Mouse (Mus musculus) common myeloid progenitor, adult 5-6 weeks (primary cell): Measurements from ENCODE around the gene Pdia4. TPM values are rescaled to one million over a fixed set of nuclear protein-coding genes. Genes with fewer than 3 reads are reported as not detected.
"Not testable (repeated sequence)": the region's sequence is repeated elsewhere in the genome, so short reads cannot be mapped to it uniquely, and the experiment has no call there.

ENCODE experiments used
- ATAC-seq: replicated peaks from 2 replicates; pipeline ENCODE4 v1.8.0; 2016; ENCODE audit warnings: low read depth, mild to moderate bottlenecking, moderate TSS enrichment, inconsistent platforms; ENCODE audit not compliant: poor library complexity, severe bottlenecking
- total RNA-seq: library from RNA; stranded (forward); fragments of 200-1000, 187-1606 nt; gene quantifications from 2 replicates; pipeline ENCODE4 v1.2.3, GENCODE M21; 2017

The Pdia4 gene
- total RNA-seq, 1 experiment from 2014 or later, result 214 TPM

GRCm38 (mm10) chr6:47769861-47770260, 43.4 kb downstream of the Pdia4 start:
- ATAC-seq, result not testable (repeated sequence)

- ATAC-seq, result not testable (repeated sequence)
Observed at GRCm38 (mm10) chr6:47768520-47768919, 44.7 kb downstream of the Pdia4 start.

- ATAC-seq, result not testable (repeated sequence)
Observed at GRCm38 (mm10) chr6:47767355-47767754, 45.9 kb downstream of the Pdia4 start.

- ATAC-seq, result not testable (repeated sequence)
Observed at GRCm38 (mm10) chr6:47762686-47763085, 50.5 kb downstream of the Pdia4 start.

GRCm38 (mm10) chr6:47759406-47759805, 53.8 kb downstream of the Pdia4 start:
- ATAC-seq, result not testable (repeated sequence)

GRCm38 (mm10) chr6:47757849-47758248, 55.4 kb downstream of the Pdia4 start:
- not testable (repeated sequence) for ATAC-seq

GRCm38 (mm10) chr6:47757429-47757828, 55.8 kb downstream of the Pdia4 start:
- ATAC-seq, result not testable (repeated sequence)

- not testable (repeated sequence) for ATAC-seq
Observed at GRCm38 (mm10) chr6:47753144-47753543, 60.1 kb downstream of the Pdia4 start.

- not testable (repeated sequence) for ATAC-seq
Observed at GRCm38 (mm10) chr6:47748306-47748705, 64.9 kb downstream of the Pdia4 start.

- ATAC-seq, result not testable (repeated sequence)
Observed at GRCm38 (mm10) chr6:47747886-47748285, 65.3 kb downstream of the Pdia4 start.

Other genes starting within 250 kb of the Pdia4 start
- gene Ezh2, start 218.1 kb downstream of the Pdia4 start, total RNA-seq, result 281 and 287 TPM in 2 replicates
- gene Zfp786, start 17.4 kb upstream of the Pdia4 start, total RNA-seq, result 2.2 and 3.2 TPM in 2 replicates
- 21.2 and 21.8 TPM in 2 replicates for gene Zfp398, start 22.2 kb upstream of the Pdia4 start, total RNA-seq
- 15.1 and 16.9 TPM in 2 replicates for gene Zfp282, start 63.8 kb upstream of the Pdia4 start, total RNA-seq
- gene Zfp212, start 107.0 kb upstream of the Pdia4 start, total RNA-seq, result 9.0 and 10.3 TPM in 2 replicates
- gene Zfp956, start 140.0 kb upstream of the Pdia4 start, total RNA-seq, result 7.9 and 10.3 TPM in 2 replicates
- gene Zfp777, start 235.5 kb upstream of the Pdia4 start, total RNA-seq, result 26.1 and 30.6 TPM in 2 replicates